23 mouse cellular contexts compared by ENCODE assay signal in genomic region chr12:31215003-31215402, GRCm38 (mm10). TPM values are rescaled to one million over a fixed set of nuclear protein-coding genes. Genes with fewer than 3 reads are reported as not detected.
DNase-seq lines count a peak whose midpoint lies in the region; ATAC-seq and TF ChIP-seq lines count a peak whose summit lies in the region.
"Had no signal": no experiment of that assay in that cellular context is flagged by ENCODE, and none has a peak within 500 bp of the region (broad histone marks: within the 10 kb centered on the region; RNA-seq: fewer than 3 reads in every experiment).

No protein-coding gene starts in this region.

- H3K4me3 ChIP-seq in kidney, embryonic 16.5 days (ENCODE audit: low read length): no peak overlapping the region
- no peak overlapping the region for H3K4me3 ChIP-seq in kidney, embryonic 14.5 days (ENCODE audit: low read length)
- no peak overlapping the region for H3K4me3 ChIP-seq in stomach, embryonic 14.5 days (ENCODE audit: low read depth, low read length)
- no peak overlapping the region for H3K4me3 ChIP-seq in stomach, postnatal 0 days (ENCODE audit: low read depth, low read length)
- H3K4me3 ChIP-seq in limb, embryonic 14.5 days (replicated peaks; ENCODE audit: low read length): no peak overlapping the region
- H3K4me3 ChIP-seq: embryonic facial prominence, embryonic 12.5 days; erythroblast, embryonic 14.5 days; forebrain, embryonic 10.5 days; heart, embryonic 13.5 days; hindbrain, embryonic 15.5 days had no signal

- no peaks in the 10 kb centered on the region for H3K9me3 ChIP-seq in kidney, embryonic 16.5 days (ENCODE audit: low read length)
- no peaks in the 10 kb centered on the region for H3K9me3 ChIP-seq in kidney, embryonic 14.5 days (ENCODE audit: control insufficient read depth, low read length)
- H3K9me3 ChIP-seq in stomach, embryonic 14.5 days (ENCODE audit: control insufficient read depth, low read depth, low read length): no peaks in the 10 kb centered on the region
- no peaks in the 10 kb centered on the region for H3K9me3 ChIP-seq in stomach, postnatal 0 days (ENCODE audit: control insufficient read depth, low read length)
- H3K9me3 ChIP-seq in limb, embryonic 14.5 days (ENCODE audit: control insufficient read depth, low read length): no peaks in the 10 kb centered on the region
- H3K9me3 ChIP-seq: embryonic facial prominence, embryonic 12.5 days; forebrain, embryonic 10.5 days; heart, embryonic 13.5 days; hindbrain, embryonic 15.5 days had no signal

- 58% methylated on average over 6 of the region's 6 CpGs for WGBS in kidney, embryonic 16.5 days
- WGBS in kidney, embryonic 14.5 days: 51% methylated on average over 6 of the region's 6 CpGs
- 39% methylated on average over 6 of the region's 6 CpGs for WGBS in stomach, embryonic 14.5 days
- 54% methylated on average over 6 of the region's 6 CpGs for WGBS in stomach, postnatal 0 days
- WGBS in limb, embryonic 14.5 days: 47% methylated on average over 6 of the region's 6 CpGs

- no peak for TF ChIP-seq EP300 in stomach, postnatal 0 days (optimal IDR thresholded peaks at IDR 0.05)

- no peak for TF ChIP-seq POLR2A in limb, embryonic 14.5 days (IDR thresholded peaks at IDR 0.05; ENCODE audit: borderline replicate concordance, extremely low read depth, insufficient read depth, insufficient read length)

- no peak for TF ChIP-seq CTCF in stomach, postnatal 0 days (IDR thresholded peaks at IDR 0.05; ENCODE audit: low read depth)

- H3K4me1 ChIP-seq in kidney, embryonic 16.5 days (ENCODE audit: insufficient read depth, low read length): peaks cover 27% of the 10 kb centered on the region
- H3K4me1 ChIP-seq in kidney, embryonic 14.5 days (ENCODE audit: control insufficient read depth, insufficient read depth, low read length): peaks cover 3% of the 10 kb centered on the region; the same call in 1 of the 2 replicates
- 0 out of 2 replicates have a peak, but pooled peaks cover 4% of the 10 kb centered on the region for H3K4me1 ChIP-seq in stomach, embryonic 14.5 days (ENCODE audit: control insufficient read depth, insufficient read depth, low read length)
- H3K4me1 ChIP-seq in stomach, postnatal 0 days (replicated peaks; ENCODE audit: control insufficient read depth, insufficient read depth): no peaks in the 10 kb centered on the region
- peaks cover 18% of the 10 kb centered on the region for H3K4me1 ChIP-seq in limb, embryonic 14.5 days (ENCODE audit: control insufficient read depth, insufficient read depth, low read length)
- H3K4me1 ChIP-seq: forebrain, embryonic 10.5 days had no signal

- H3K9ac ChIP-seq in kidney, embryonic 16.5 days (replicated peaks; ENCODE audit: low read length): no peak overlapping the region
- H3K9ac ChIP-seq in kidney, embryonic 14.5 days (ENCODE audit: low read depth, low read length): no peak overlapping the region
- H3K9ac ChIP-seq in stomach, embryonic 14.5 days (replicated peaks; ENCODE audit: low read depth, low read length): no peak overlapping the region
- H3K9ac ChIP-seq in stomach, postnatal 0 days (ENCODE audit: low read length): no peak overlapping the region
- no peak overlapping the region for H3K9ac ChIP-seq in limb, embryonic 14.5 days (ENCODE audit: low read depth, low read length, severe bottlenecking)
- H3K9ac ChIP-seq: embryonic facial prominence, embryonic 12.5 days; heart, embryonic 13.5 days; hindbrain, embryonic 15.5 days had no signal

- no peak for ATAC-seq in kidney, embryonic 16.5 days (ENCODE audit: low FRiP score, low TSS enrichment)
- no peak for ATAC-seq in kidney, embryonic 14.5 days (ENCODE audit: low FRiP score, low TSS enrichment)
- 0 out of 2 replicates have a peak, but pooled peaks have one; percentile 37 for ATAC-seq in stomach, embryonic 14.5 days (ENCODE audit: insufficient number of reproducible peaks, insufficient read depth, low FRiP score, low read depth)
- no peak for ATAC-seq in stomach, postnatal 0 days (ENCODE audit: low FRiP score, low TSS enrichment)
- peak; percentile 65; the same call in 1 of the 2 replicates for ATAC-seq in limb, embryonic 14.5 days (ENCODE audit: low FRiP score, low read depth)
- ATAC-seq: forebrain, embryonic 14.5 days had no signal

- no peaks in the 10 kb centered on the region for H3K27me3 ChIP-seq in kidney, embryonic 16.5 days (ENCODE audit: insufficient read depth, low read length)
- no peaks in the 10 kb centered on the region for H3K27me3 ChIP-seq in kidney, embryonic 14.5 days (ENCODE audit: control insufficient read depth, insufficient read depth, low read length)
- no peaks in the 10 kb centered on the region for H3K27me3 ChIP-seq in stomach, embryonic 14.5 days (ENCODE audit: control insufficient read depth, insufficient read depth, low read length)
- H3K27me3 ChIP-seq in stomach, postnatal 0 days (ENCODE audit: control insufficient read depth, insufficient read depth, low read length): no peaks in the 10 kb centered on the region
- no peaks in the 10 kb centered on the region for H3K27me3 ChIP-seq in limb, embryonic 14.5 days (ENCODE audit: control insufficient read depth, insufficient read depth, low read length)
- H3K27me3 ChIP-seq: embryonic facial prominence, embryonic 12.5 days; heart, embryonic 13.5 days; hindbrain, embryonic 15.5 days had no signal

- no peak overlapping the region for H3K4me2 ChIP-seq in kidney, embryonic 16.5 days (replicated peaks; ENCODE audit: low read depth, low read length)
- H3K4me2 ChIP-seq in kidney, embryonic 14.5 days (replicated peaks; ENCODE audit: low read depth, low read length): no peak overlapping the region
- H3K4me2 ChIP-seq in stomach, embryonic 14.5 days (replicated peaks; ENCODE audit: low read depth, low read length): no peak overlapping the region
- H3K4me2 ChIP-seq in stomach, postnatal 0 days (replicated peaks; ENCODE audit: low read depth): no peak overlapping the region
- H3K4me2 ChIP-seq in limb, embryonic 14.5 days (replicated peaks; ENCODE audit: low read depth, low read length, severe bottlenecking): no peak overlapping the region
- H3K4me2 ChIP-seq: embryonic facial prominence, embryonic 12.5 days; heart, embryonic 13.5 days; hindbrain, embryonic 15.5 days had no signal

- H3K27ac ChIP-seq in kidney, embryonic 16.5 days (ENCODE audit: low read length): 0 out of 2 replicates have a peak overlapping the region, but pooled peaks have one; percentile 20
- no peak overlapping the region for H3K27ac ChIP-seq in kidney, embryonic 14.5 days (ENCODE audit: low read depth, low read length)
- H3K27ac ChIP-seq in stomach, embryonic 14.5 days (ENCODE audit: low read length): no peak overlapping the region
- no peak overlapping the region for H3K27ac ChIP-seq in stomach, postnatal 0 days (replicated peaks)
- no peak overlapping the region for H3K27ac ChIP-seq in limb, embryonic 14.5 days (replicated peaks; ENCODE audit: low read depth, low read length)
- H3K27ac ChIP-seq: embryonic facial prominence, embryonic 12.5 days; forebrain, embryonic 10.5 days; heart, embryonic 13.5 days; hindbrain, embryonic 15.5 days had no signal

- no peaks in the 10 kb centered on the region for H3K36me3 ChIP-seq in kidney, embryonic 16.5 days (ENCODE audit: insufficient read depth, low read length)
- H3K36me3 ChIP-seq in kidney, embryonic 14.5 days (ENCODE audit: control insufficient read depth, insufficient read depth, low read length): no peaks in the 10 kb centered on the region
- no peaks in the 10 kb centered on the region for H3K36me3 ChIP-seq in stomach, embryonic 14.5 days (ENCODE audit: control insufficient read depth, insufficient read depth, low read length)
- no peaks in the 10 kb centered on the region for H3K36me3 ChIP-seq in stomach, postnatal 0 days (ENCODE audit: control insufficient read depth, insufficient read depth, low read length)
- no peaks in the 10 kb centered on the region for H3K36me3 ChIP-seq in limb, embryonic 14.5 days (ENCODE audit: control insufficient read depth, insufficient read depth, low read length)
- H3K36me3 ChIP-seq: embryonic facial prominence, embryonic 12.5 days; forebrain, embryonic 10.5 days; heart, embryonic 13.5 days; hindbrain, embryonic 15.5 days had no signal

- DNase-seq in stomach, postnatal 0 days (ENCODE audit: low spot score): no peak
- peak; percentile 60 for DNase-seq in limb, embryonic 14.5 days (ENCODE audit: low spot score)
- no peak for DNase-seq in cerebellum, adult 11-12 months
- DNase-seq in urinary bladder, postnatal 25 days (ENCODE audit: low spot score): no peak
- DNase-seq: adrenal gland, adult 8-10 months; adrenal gland, postnatal 36 days; cerebellum, adult 8-10 months; cerebellum, postnatal 14 days; embryo, embryonic 11 days; gastrocnemius, postnatal 36 days; heart, adult 11 months; heart, postnatal 36 days had no signal

RNA-seq across cellular contexts. Expression of gene Gm6993, which starts 25.6 kb away (rescaled TPM):
- polyA plus RNA-seq in kidney, embryonic 16.5 days (2015; fragmentation: Nextera tagmentation; extraction: Ambion mirVana): not detected in 2 replicates
- polyA plus RNA-seq in kidney, embryonic 14.5 days (2014; fragmentation: Nextera tagmentation; extraction: Ambion mirVana): not detected in 2 replicates
- polyA plus RNA-seq in stomach, embryonic 14.5 days (2014; fragmentation: Nextera tagmentation; extraction: Ambion mirVana): not detected in 2 replicates
- not detected in 2 replicates for polyA plus RNA-seq in stomach, postnatal 0 days (2015; fragmentation: Nextera tagmentation; extraction: Ambion mirVana)
- polyA plus RNA-seq in limb, embryonic 14.5 days (2012; rRNA removed): not detected in 2 replicates
- not detected in 2 replicates for polyA plus RNA-seq in limb, embryonic 14.5 days (2014; fragmentation: Nextera tagmentation; extraction: Ambion mirVana)
- polyA plus RNA-seq: embryonic facial prominence, embryonic 12.5 days; erythroblast, embryonic 14.5 days; forebrain, embryonic 10.5 days; forebrain, embryonic 14.5 days; heart, embryonic 13.5 days; heart, postnatal 0 days; hindbrain, embryonic 11.5 days; hindbrain, embryonic 15.5 days had no signal

RNA-seq across cellular contexts. Expression of gene Lamb1, which starts 50.0 kb away (rescaled TPM):
- 174 and 175 TPM in 2 replicates for polyA plus RNA-seq in kidney, embryonic 16.5 days (2015; fragmentation: Nextera tagmentation; extraction: Ambion mirVana)
- 65.2 and 121 TPM in 2 replicates for polyA plus RNA-seq in kidney, embryonic 14.5 days (2014; fragmentation: Nextera tagmentation; extraction: Ambion mirVana)
- polyA plus RNA-seq in stomach, embryonic 14.5 days (2014; fragmentation: Nextera tagmentation; extraction: Ambion mirVana): 98.2 TPM in 2 replicates
- 30.6 and 31.7 TPM in 2 replicates for polyA plus RNA-seq in stomach, postnatal 0 days (2015; fragmentation: Nextera tagmentation; extraction: Ambion mirVana)
- 69.8 and 76.6 TPM in 2 replicates for polyA plus RNA-seq in limb, embryonic 14.5 days (2012; rRNA removed)
- 67.2 and 76.3 TPM in 2 replicates for polyA plus RNA-seq in limb, embryonic 14.5 days (2014; fragmentation: Nextera tagmentation; extraction: Ambion mirVana)

Comparison
In these comparisons a context has a peak if more than half of its experiments do, and no peak if none do; other contexts are left out.
1. ATAC-seq: peak in stomach, embryonic 14.5 days (single experiment) and limb, embryonic 14.5 days (single experiment); none in kidney, embryonic 16.5 days (single experiment), kidney, embryonic 14.5 days (single experiment) and stomach, postnatal 0 days (single experiment).